Mouse (Mus musculus): ENCODE measurements around the gene Arf1.

Gene Arf1

DNA sequence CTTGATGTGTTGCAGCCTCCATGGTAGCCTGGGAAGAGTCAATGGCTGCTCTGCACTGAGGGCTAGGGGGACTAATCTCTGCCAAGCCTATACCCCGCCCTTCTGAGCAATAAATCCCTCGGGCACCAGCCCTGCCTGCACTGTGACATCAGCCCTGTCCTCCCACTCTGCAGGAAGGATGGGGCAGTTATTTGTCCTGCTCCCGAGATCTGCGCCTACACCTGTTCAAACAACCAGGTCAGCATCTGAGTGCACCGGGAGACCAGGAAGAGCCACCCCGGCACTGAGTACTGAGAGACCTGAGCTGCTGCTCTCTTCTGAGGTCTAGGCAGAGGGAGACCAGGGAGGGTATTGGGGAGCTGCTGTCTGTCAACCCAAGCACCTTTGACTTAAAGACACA, 40.4 kb downstream of the Arf1 start:
- DNase-seq: no peak

DNA sequence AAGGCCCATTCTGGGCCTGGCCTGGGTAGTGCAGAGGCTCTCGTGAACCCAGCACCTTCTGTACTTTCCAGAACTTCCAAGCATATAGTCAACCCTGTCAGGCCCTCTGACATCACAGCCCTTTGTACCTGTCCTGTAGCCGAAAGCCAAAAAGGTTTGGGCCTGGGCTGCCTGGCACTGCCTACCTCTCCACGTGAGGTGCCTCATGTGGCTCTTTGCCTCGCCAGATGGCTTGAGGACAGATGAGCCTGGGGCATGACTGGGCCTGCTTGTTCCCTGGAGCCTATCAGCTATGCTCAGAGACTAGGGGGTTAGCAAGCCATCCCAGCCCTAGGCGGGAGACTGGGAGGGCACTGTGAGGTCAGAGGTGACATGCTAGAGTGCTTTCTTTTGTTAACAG, 42.6 kb downstream of the Arf1 start:
- no peak for DNase-seq

DNA sequence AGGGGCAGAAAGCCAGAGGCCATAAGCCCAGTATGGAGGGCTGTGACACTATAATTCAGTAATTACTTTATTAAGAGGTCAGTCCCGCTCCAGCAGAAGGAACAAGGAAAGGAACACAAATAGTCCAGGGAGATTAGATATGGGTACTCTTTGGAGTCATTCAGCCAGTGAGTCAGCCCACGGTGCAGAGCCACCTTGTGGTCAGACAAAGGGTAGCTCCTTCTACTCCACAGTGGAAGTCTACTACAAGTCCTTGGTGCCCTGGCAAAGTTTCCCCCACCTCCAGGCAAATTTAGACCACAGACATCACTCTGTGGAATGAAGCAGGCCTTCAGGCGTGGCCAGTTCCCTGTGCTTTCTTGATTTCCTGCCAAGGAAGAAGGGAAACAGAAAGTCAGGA, 44.2 kb downstream of the Arf1 start:
- DNase-seq: peak; percentile 56 to 62

DNA sequence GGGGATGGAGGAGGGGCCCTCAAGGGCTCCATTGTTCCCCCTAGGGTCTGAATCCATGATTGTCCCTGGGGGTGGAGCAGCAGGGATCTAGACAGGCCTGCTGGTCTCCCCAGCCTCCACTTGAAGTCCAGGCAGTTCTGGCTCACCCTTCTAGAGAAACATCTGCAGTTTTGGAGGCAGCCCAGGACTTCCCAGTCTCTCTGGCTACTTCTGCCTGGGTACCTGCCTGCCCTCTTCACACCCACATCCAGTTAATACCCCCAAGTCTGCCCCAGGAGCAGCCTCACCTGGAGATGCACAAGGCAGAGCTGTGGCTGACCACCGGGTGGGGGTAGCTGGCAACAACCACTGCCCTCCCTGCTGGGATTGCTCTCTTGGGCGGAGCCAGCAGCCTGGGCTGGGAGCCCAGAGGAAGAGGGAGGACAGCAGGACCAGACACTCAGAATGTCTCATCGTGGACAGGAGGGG, 45.2 kb downstream of the Arf1 start, which contains the start of gene Gjc2:
Gjc2 (minus strand) TSS at position 350 of the 468 bp plus-strand sequence.
- DNase-seq: peak; percentile 34

DNA sequence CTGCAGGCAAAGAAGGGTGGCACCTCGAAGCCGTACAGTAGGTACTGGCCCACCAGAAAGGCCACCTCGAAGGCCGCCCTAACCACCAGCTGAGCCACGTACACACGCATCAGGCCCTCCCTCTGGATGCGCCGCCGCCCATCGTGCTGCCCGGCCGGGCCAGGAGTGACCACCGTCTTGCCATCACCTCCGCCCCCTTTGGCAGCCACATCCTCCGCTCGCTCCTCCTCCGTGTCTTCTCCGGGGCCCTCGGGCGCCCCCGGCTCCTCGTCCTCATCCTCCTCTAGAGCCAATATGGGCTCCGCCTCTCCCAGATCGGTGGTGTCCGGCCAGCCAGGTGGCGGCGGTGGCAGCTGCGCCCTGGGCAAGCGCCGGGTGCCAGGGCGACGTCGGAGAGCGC, 51.1 kb downstream of the Arf1 start:
- DNase-seq: no peak

DNA sequence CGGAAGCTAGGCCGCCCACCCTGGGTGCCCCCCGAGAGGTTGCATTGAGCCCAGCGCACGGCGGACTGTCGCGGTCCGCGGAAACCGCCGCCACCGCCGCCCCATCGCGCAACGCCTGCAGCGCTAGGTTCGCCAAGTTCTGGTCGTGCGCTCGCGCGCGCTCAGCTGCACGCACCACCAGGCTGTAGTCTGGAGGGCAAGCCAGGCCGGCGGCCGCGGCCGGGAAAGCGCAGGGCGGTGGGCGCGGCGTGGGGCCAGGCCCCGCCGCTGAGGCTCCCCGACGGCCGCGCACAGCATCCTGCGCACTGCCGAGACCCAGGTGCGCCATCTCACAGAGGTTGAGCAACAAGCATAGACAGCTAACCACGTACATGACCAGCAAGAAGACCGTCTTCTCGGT, 51.6 kb downstream of the Arf1 start:
- no peak for DNase-seq

DNA sequence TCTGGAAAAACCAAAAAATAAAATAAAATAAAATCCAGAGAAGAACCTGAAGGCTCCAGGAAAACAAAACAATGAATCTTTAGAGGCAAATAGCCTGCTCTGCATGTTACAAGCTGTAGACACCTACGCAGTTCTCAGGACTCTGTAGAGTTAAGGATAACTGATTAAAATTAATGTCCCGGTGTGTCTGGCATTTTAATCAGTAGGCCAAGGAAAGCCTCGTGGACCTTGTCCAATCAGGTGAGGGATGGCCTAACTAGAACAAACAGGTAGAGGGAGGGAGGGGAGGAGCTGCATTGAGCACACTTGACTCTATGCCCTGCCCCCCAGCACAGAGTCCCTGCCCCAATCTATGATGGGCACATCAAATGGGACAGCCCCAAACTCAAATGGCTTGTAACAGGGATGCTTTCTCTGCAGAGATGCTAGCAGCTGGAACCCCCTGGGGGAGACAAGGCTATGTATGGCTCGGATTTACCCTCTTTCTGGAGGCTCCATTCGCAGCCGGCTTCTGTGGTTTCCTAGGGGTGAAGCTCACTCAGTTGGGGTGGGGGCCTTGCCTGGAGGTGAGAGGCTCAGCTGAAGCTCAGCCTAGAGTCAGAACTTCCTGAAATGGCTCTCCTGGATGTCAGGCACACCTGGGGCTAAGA, 53.8 kb downstream of the Arf1 start:
- no peak for DNase-seq

DNA sequence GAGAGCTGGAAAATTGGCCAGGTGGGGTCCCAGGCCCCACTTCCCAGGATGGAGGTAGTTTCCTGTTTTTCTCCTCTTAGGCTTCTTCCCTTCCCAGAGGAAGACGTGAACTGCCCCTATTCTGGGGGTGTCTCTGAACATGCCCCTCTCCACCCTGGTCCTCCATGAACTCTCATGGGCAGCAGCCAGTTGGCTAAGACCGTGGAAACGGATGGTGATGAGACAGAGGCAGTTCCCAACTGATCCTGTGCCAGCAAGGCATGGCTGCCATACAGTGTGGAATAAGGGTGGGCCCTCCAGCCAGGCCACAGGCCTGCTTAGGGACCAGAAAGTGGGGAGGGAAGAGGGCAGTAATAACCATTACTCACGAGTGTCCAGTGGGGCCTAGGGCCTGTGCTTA, 57.5 kb downstream of the Arf1 start:
- no peak for DNase-seq

DNA sequence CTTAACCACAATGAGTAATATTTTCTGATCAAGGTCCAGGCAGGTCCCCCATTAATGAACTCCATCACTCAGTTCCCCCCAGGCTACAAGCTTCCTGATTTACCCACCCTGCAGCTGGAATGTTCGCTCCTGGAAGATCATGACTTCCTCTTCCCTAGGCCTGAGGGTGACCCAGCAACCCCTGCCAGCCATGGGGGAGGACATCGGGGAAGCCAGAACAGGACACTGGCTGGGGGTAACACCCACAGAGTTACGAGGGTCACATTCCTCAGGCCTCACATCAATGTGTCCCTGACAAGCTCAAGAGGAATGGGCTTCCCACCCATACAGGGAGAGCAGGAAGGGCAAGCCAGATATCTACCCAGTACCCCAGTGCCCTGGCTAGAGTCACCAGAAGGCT, 58.3 kb downstream of the Arf1 start:
- no peak for DNase-seq

DNA sequence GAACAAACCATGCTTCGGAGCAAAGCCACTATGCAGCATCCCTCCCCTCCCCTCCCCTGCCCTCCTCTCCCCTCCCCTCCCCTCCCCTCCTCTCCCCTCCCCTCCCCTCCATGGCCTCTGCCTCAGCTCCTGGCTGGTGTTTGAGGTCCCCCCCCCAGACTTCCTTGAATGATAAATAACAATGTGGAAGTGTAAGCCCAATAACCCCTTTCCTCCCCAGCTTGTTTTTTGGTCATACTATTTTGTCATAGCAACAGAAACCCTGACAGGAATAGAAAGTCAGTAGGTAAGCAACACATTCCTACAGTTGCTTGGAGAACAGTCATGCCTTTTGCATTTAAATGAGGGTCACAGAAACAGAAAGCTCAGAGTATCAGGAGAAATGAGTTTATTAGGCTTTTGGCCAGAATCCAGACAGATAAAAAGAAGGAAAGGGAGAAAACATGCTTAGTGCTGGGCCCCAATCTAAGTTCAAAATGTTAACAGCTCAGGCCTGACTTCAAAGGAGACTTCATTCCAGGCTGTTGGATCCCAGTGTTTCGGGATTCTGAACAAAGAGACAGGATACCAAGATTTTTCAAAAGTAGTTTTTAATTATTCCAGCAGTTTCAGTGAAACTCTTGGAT, 62.3 kb downstream of the Arf1 start:
- no peak for DNase-seq

DNA sequence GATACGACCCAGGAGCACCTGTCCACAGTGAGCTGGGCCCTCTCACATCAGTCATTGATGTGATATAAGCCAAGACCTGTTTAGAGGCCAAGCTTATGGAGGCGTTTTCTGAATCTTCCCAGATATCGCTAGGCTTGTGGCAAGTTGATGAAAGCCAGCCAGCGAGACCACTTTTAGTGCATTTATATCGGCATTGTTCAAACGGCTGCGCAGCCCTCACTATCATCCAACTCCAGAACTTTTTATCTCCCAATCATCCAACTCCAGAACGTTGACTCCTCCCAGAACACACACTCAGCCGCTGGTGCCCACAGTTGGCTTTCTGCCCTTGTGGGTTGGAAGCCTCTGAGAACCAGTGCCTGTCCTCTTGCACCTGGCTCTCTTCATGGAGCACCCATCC, 63.7 kb downstream of the Arf1 start:
- no peak for DNase-seq

DNA sequence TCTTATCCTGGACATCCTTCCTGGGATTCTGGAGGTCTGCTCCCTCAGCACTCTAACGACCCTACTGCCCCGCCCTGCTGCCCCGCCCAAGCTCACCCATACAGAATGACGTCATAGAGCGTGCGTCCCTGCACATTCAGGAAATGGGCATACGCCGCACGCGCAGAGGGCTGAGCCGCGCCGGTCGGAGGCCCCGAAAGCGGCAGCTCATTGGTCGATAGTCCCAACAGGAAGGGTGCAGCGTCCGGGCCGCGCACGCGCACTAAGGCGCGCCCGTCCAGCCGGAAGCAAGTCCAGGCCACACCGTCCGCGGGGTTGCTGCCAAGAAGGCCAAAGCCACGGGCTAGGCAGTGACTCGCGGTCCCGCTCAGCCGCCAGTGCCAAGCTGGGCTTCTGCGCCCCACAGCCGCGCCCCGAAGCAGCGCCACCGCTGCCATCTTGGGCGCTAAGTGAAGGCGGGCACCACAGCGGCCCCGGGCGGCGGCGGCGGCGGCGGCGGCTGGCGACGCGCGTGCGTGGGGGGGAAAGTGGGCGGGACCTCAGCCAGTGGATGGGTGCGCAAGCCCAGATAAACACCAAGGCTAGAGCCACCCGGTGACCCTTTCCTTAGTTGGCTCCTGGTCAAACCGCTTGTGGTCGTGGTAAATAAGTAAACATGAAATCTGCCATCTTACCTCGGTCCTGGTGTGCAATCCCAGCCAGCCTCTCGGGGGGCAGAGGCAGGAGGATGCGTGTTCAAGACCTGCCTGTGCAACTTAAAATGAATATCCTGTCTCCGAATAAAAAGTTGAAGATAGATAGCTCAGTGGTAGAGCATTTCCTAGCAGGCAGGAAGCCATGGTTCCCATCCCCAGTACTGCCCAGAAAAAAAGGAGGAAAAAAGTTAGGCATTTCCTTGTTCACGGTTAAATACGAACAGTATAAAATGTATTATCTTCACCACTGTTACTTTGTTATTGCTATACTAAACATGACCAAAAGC, 64.5 kb downstream of the Arf1 start, which contains the start of gene Iba57:
Iba57 (minus strand) TSS at position 485 of the 982 bp plus-strand sequence.
- DNase-seq: peak; percentile 99

DNA sequence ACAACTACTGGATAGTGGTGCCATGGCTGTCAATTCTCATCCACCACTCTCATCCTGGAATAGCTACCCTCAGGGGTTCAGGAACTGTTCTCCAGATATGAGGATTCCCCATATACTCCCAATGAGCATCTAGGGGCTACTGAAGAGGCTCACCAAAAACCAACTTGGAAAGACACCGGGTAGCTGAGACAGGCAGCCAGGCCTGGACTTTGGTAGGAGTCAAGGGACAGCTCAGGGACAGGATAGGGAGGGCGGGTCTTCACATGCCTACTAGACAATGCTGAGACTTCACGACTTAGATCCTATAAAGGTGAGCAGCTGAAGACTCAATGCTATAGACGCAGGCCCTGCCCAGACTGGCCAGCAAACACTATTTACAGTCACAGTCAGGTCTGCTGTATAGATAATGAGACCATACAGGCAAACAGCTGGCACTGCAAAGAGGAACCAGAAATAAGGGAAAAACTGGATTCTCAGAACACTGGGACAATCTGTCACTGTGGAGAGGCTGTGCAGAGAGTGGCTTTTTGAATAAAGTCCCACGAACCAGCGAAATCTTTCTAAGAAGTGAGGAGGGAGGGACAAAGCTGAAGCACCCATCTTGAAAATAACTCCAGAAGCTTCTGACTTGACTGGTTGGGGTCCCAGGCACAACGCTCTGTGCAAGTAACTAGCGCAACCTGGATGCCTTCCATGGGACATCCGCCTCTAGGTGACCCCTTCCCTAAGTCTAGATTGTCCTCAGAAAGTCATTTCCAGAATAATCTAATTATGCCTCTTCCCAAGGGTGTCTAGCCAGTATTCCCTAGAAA, 65.4 kb downstream of the Arf1 start:
- DNase-seq: no peak
